Mouse (Mus musculus) layer of hippocampus, adult 18-20 months (tissue): ENCODE measurements around the gene Elavl3. TPM values are rescaled to one million over a fixed set of nuclear protein-coding genes. Genes with fewer than 3 reads are reported as not detected.
A peak's percentile ranks its signal among the peaks of the same experiment; 100 is the strongest.

Source experiments
- DNase-seq, 2 experiments: peaks; one replicate each; pipeline ENCODE4 v3.0.0; 2022; ENCODE audit warnings: low spot score in 2 of 2
- total RNA-seq, 2 experiments: library from RNA; stranded (reverse); gene quantifications; 2 replicates each; pipeline ENCODE4 v1.2.3; 2021

The Elavl3 gene
- total RNA-seq, 2 experiments from 2014 or later, result 168 to 172 TPM

- peak; percentile 66 to 80 for DNase-seq
Measured at GRCm38 (mm10) chr9:22061339-22061738, 9.5 kb upstream of the Elavl3 start.

- DNase-seq, result no peak
Measured at GRCm38 (mm10) chr9:22058011-22058424, 6.2 kb upstream of the Elavl3 start.

- no peak for DNase-seq
Measured at GRCm38 (mm10) chr9:22057031-22057517, 5.3 kb upstream of the Elavl3 start.

GRCm38 (mm10) chr9:22056303-22056910 is 4.6 kb upstream of the Elavl3 start:
- DNase-seq, result no peak

GRCm38 (mm10) chr9:22055713-22056112 is 3.9 kb upstream of the Elavl3 start:
- no peak for DNase-seq

GRCm38 (mm10) chr9:22054411-22055076 is 2.7 kb upstream of the Elavl3 start:
- DNase-seq, result peak; percentile 83 to 92

GRCm38 (mm10) chr9:22053657-22054056 is 1.8 kb upstream of the Elavl3 start:
- DNase-seq, result no peak

- no peak for DNase-seq
Measured at GRCm38 (mm10) chr9:22051161-22051957, 464 bp downstream of the Elavl3 start.

GRCm38 (mm10) chr9:22050351-22050889 is 1.4 kb downstream of the Elavl3 start:
- peak; percentile 60 to 68 for DNase-seq

- no peak for DNase-seq
Measured at GRCm38 (mm10) chr9:22049721-22050270, 2.0 kb downstream of the Elavl3 start.

GRCm38 (mm10) chr9:22049315-22049714 is 2.5 kb downstream of the Elavl3 start:
- no peak for DNase-seq

GRCm38 (mm10) chr9:22047329-22047728 is 4.5 kb downstream of the Elavl3 start:
- no peak for DNase-seq

- no peak for DNase-seq
Measured at GRCm38 (mm10) chr9:22041832-22042231, 10.0 kb downstream of the Elavl3 start.

GRCm38 (mm10) chr9:22037826-22038225 is 14.0 kb downstream of the Elavl3 start:
- no peak for DNase-seq

- DNase-seq, result no peak
Measured at GRCm38 (mm10) chr9:22035300-22036044, 16.4 kb downstream of the Elavl3 start.

GRCm38 (mm10) chr9:22030386-22030785 is 21.4 kb downstream of the Elavl3 start:
- DNase-seq, result no peak

GRCm38 (mm10) chr9:22028467-22028866 is 23.4 kb downstream of the Elavl3 start:
- no peak for DNase-seq

- DNase-seq, result peak in 1 of 2 experiments; percentile 55
Measured at GRCm38 (mm10) chr9:22024592-22024991, 27.2 kb downstream of the Elavl3 start.

- no peak for DNase-seq
Measured at GRCm38 (mm10) chr9:22017208-22017825, 34.5 kb downstream of the Elavl3 start.

- DNase-seq, result no peak
Measured at GRCm38 (mm10) chr9:22016245-22016644, 35.6 kb downstream of the Elavl3 start.
